28 mouse cellular contexts compared by ENCODE assay signal in genomic region chr2:127846571-127846970, GRCm38 (mm10). TPM values are rescaled to one million over a fixed set of nuclear protein-coding genes. Genes with fewer than 3 reads are reported as not detected.
DNase-seq lines count a peak whose midpoint lies in the region; ATAC-seq and TF ChIP-seq lines count a peak whose summit lies in the region.
"Had no signal": no experiment of that assay in that cellular context is flagged by ENCODE, and none has a peak within 500 bp of the region (broad histone marks: within the 10 kb centered on the region; RNA-seq: fewer than 3 reads in every experiment).

No protein-coding gene starts in this region.

- peak overlapping the region; percentile 61 for H3K4me2 ChIP-seq in myocyte (ENCODE audit: low read depth)
- H3K4me2 ChIP-seq: forebrain, embryonic 13.5 days; heart, embryonic 13.5 days; hindbrain, embryonic 15.5 days had no signal

- H3K4me3 ChIP-seq in myocyte: no peak overlapping the region
- H3K4me3 ChIP-seq: forebrain, embryonic 10.5 days; forebrain, embryonic 13.5 days; heart, embryonic 10.5 days; heart, embryonic 13.5 days; hindbrain, embryonic 15.5 days had no signal

- ATAC-seq in granulocyte monocyte progenitor cell, adult 5-6 weeks (replicated peaks; ENCODE audit: poor library complexity, severe bottlenecking): peak; percentile 80
- ATAC-seq: activated CD4-positive, CD25-positive, alpha-beta regulatory T cell, adult 4 months; forebrain, embryonic 13.5 days; forebrain, embryonic 16.5 days; intestine, postnatal 0 days had no signal

- H3K36me3 ChIP-seq in myocyte (ENCODE audit: control insufficient read depth, insufficient read depth): no peaks in the 10 kb centered on the region
- H3K36me3 ChIP-seq: forebrain, embryonic 10.5 days; G1E; heart, embryonic 10.5 days; heart, embryonic 13.5 days; hindbrain, embryonic 15.5 days had no signal

- H3K79me2 ChIP-seq in myocyte (ENCODE audit: control insufficient read depth, insufficient read depth): no peaks in the 10 kb centered on the region

- H3ac ChIP-seq in myocyte (ENCODE audit: control insufficient read depth, insufficient read length): no peak overlapping the region

- DNase-seq in heart, adult 11 months: peak; percentile 10
- DNase-seq in heart, adult 9 months (ENCODE audit: low spot score in 2 of 2): no peak
- no peak for DNase-seq in spleen, postnatal 14 days (ENCODE audit: low spot score in 2 of 2)
- DNase-seq in embryo, embryonic 10 days (ENCODE audit: low spot score): no peak
- DNase-seq: adrenal gland, adult 8-10 months; adrenal gland, postnatal 25 days; B cell, adult 2 months; cerebellum, adult 11-12 months; cerebellum, adult 9-10 months; cerebellum, postnatal 25 days; gastrocnemius, postnatal 10 days; gastrocnemius, postnatal 36 days; heart, adult 18-20 months; heart, postnatal 14 days; heart, postnatal 4 days had no signal

- no peaks in the 10 kb centered on the region for H3K27me3 ChIP-seq in myocyte (ENCODE audit: control insufficient read depth, insufficient read depth, insufficient read length)
- H3K27me3 ChIP-seq: forebrain, embryonic 13.5 days; hindbrain, embryonic 15.5 days had no signal

- TF ChIP-seq POLR2A in myocyte (IDR thresholded peaks at IDR 0.05; ENCODE audit: insufficient read length, low read depth): no peak

TF ChIP-seq in myocyte, 11 proteins besides CTCF, POLR2A, EP300 and RAD21:
- TF ChIP-seq USF1 (IDR thresholded peaks at IDR 0.05; ENCODE audit: low read depth) (no peak), TCF3 (IDR thresholded peaks at IDR 0.05; ENCODE audit: insufficient read length, low read depth) (no peak), MYOD1 (IDR thresholded peaks at IDR 0.05; ENCODE audit: control insufficient read depth in 1 of 3, insufficient read length in 2 of 3, low read depth in 2 of 3) (no peak), TCF12 (IDR thresholded peaks at IDR 0.05; ENCODE audit: insufficient read depth, poor library complexity, severe bottlenecking) (no peak), MYOG (IDR thresholded peaks at IDR 0.05; ENCODE audit: control insufficient read depth in 1 of 3, insufficient read depth in 1 of 3, insufficient read length in 2 of 3, low read depth in 2 of 3) (no peak), REST (IDR thresholded peaks at IDR 0.05; ENCODE audit: insufficient read depth, insufficient read length) (no peak), SRF (IDR thresholded peaks at IDR 0.05; ENCODE audit: control insufficient read depth, insufficient read length, low read depth) (no peak), POLR2AphosphoS2 (IDR thresholded peaks at IDR 0.05; ENCODE audit: insufficient read length, low read depth) (no peak), CEBPB (IDR thresholded peaks at IDR 0.05; ENCODE audit: insufficient read depth, poor library complexity, severe bottlenecking) (no peak), E2F4 (IDR thresholded peaks at IDR 0.05; ENCODE audit: insufficient read depth) (no peak), MAX (IDR thresholded peaks at IDR 0.05; ENCODE audit: low read depth) (no peak)

RNA-seq across cellular contexts. Expression of gene Acoxl, which starts 7.9 kb away (rescaled TPM):
- total RNA-seq in granulocyte monocyte progenitor cell, adult 5-6 weeks (2014; fragmentation: Nextera tagmentation): not detected in 2 replicates
- 0.17 TPM in 1 of 2 replicates, not detected in the other for total RNA-seq in granulocyte monocyte progenitor cell, adult 5-6 weeks (2017)
- 0.01 TPM for polyA plus RNA-seq in myocyte (2012; fragmentation: generic; extraction: Trizol)
- total RNA-seq: heart, adult 18-20 months; heart, postnatal 14 days; heart, postnatal 4 days had no signal
- polyA plus RNA-seq: cortical plate, adult 2 months; forebrain, embryonic 13.5 days; forebrain, embryonic 16.5 days; hindbrain, embryonic 15.5 days had no signal

RNA-seq across cellular contexts. Expression of gene Bub1, which starts 14.9 kb away (rescaled TPM):
- total RNA-seq in granulocyte monocyte progenitor cell, adult 5-6 weeks (2014; fragmentation: Nextera tagmentation): 26.9 and 56.1 TPM in 2 replicates
- 61.3 and 66.2 TPM in 2 replicates for total RNA-seq in granulocyte monocyte progenitor cell, adult 5-6 weeks (2017)
- 4.3 TPM for polyA plus RNA-seq in myocyte (2012; fragmentation: generic; extraction: Trizol)
- total RNA-seq: gastrocnemius, adult 18-20 months had no signal

RNA-seq across cellular contexts. Expression of gene Mtln, which starts 54.3 kb away (rescaled TPM):
- 27.5 and 38.7 TPM in 2 replicates for total RNA-seq in granulocyte monocyte progenitor cell, adult 5-6 weeks (2014; fragmentation: Nextera tagmentation)
- total RNA-seq in granulocyte monocyte progenitor cell, adult 5-6 weeks (2017): 38.6 and 44.3 TPM in 2 replicates
- 67.6 TPM for polyA plus RNA-seq in myocyte (2012; fragmentation: generic; extraction: Trizol)

RNA-seq across cellular contexts. Expression of gene Nphp1, which starts 57.9 kb away (rescaled TPM):
- total RNA-seq in granulocyte monocyte progenitor cell, adult 5-6 weeks (2014; fragmentation: Nextera tagmentation): 14.8 and 16.3 TPM in 2 replicates
- total RNA-seq in granulocyte monocyte progenitor cell, adult 5-6 weeks (2017): 12.0 and 14.8 TPM in 2 replicates
- polyA plus RNA-seq in myocyte (2012; fragmentation: generic; extraction: Trizol): 17.5 TPM
